Mouse (Mus musculus): ENCODE measurements at regions not wholly inside any gene's neighbourhood (a gene's known extent, or its start where the extent isn't known, plus 50 kb on each side); places are given as distances from the start of the nearest gene placed in this dataset.

DNA sequence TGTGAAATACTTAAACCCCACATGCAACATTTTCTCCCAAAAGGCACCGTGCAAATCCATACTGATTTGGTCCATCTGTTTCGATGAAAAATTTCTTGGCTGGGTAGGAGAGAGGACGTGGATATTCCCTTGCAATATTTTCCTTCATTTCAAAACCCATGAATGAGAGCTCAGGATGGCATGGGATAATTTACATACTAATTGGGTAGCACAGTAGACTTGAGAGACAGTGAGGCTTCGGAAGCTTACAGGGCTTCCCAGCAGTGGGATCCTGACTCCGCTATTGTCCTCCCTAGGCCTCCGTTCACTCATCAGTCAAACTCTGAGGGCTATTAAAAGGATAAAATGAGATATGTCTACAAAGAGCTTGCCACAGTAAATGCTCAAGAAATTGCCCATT lies 59.8 kb downstream of the Sox3 start:
- no peaks in the 10 kb centered on the region for H3K4me1 ChIP-seq (replicated peaks; ENCODE audit: control insufficient read depth, insufficient read depth, low read length)
- H3K27me3 ChIP-seq (ENCODE audit: control insufficient read depth, insufficient read depth, low read depth, low read length): no peaks in the 10 kb centered on the region
- WGBS: 83% methylated on average over 6 of the region's 6 CpGs
- no peak overlapping the region for H3K4me3 ChIP-seq (ENCODE audit: low read length)
- H3K4me2 ChIP-seq (ENCODE audit: low read depth, low read length): no peak overlapping the region
- no peaks in the 10 kb centered on the region for H3K9me3 ChIP-seq (ENCODE audit: control insufficient read depth, low read length)
- H3K9ac ChIP-seq (ENCODE audit: low read length): no peak overlapping the region
- H3K36me3 ChIP-seq (ENCODE audit: control insufficient read depth, insufficient read depth, low read length): no peaks in the 10 kb centered on the region
- no peak overlapping the region for H3K27ac ChIP-seq (ENCODE audit: low read length)
- ATAC-seq (ENCODE audit: low read depth): no peak

DNA sequence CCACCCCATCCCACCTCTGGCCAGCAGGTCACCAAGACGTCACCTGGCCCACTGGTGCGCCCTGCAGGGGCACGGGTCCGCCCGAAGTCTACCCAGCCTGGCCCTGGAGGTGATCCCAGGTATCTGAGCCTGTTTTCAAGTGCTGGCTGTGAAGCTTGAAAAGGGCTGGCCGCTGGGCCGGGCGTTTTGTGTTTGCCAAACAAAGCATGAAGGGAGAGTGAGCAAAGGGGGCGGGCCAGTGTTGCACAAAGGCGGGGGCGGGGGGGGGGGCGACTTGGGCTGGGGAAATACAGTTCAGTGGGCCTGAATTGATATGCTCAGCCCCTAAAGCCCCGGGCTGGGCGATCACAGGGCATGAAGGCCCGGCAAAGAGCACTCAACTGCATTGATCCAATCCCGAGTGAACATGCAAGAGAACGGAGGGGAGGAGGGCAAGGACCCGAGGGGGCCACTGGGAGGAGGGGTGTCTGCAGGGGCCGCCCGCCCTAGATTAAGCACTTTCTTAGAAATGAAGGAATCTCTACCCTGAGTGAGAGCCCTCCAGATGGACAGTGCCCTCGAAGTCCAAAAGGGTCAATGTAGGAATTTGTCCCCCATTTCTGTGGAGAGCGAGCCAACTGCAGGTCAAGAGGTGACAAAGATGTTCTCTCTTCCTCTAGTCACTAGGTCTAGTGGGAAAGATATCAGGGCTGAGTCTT lies 61.8 kb downstream of the Sox3 start:
- ATAC-seq (ENCODE audit: low read depth): no peak
- no peak overlapping the region for H3K4me2 ChIP-seq (ENCODE audit: low read depth, low read length)
- no peaks in the 10 kb centered on the region for H3K9me3 ChIP-seq (ENCODE audit: control insufficient read depth, low read length)
- no peak overlapping the region for H3K9ac ChIP-seq (ENCODE audit: low read length)
- no peak overlapping the region for H3K27ac ChIP-seq (ENCODE audit: low read length)
- H3K27me3 ChIP-seq (ENCODE audit: control insufficient read depth, insufficient read depth, low read depth, low read length): no peaks in the 10 kb centered on the region
- no peaks in the 10 kb centered on the region for H3K36me3 ChIP-seq (ENCODE audit: control insufficient read depth, insufficient read depth, low read length)
- no peaks in the 10 kb centered on the region for H3K4me1 ChIP-seq (replicated peaks; ENCODE audit: control insufficient read depth, insufficient read depth, low read length)
- WGBS: 42% methylated on average over 18 of the region's 22 CpGs
- no peak overlapping the region for H3K4me3 ChIP-seq (ENCODE audit: low read length)

DNA sequence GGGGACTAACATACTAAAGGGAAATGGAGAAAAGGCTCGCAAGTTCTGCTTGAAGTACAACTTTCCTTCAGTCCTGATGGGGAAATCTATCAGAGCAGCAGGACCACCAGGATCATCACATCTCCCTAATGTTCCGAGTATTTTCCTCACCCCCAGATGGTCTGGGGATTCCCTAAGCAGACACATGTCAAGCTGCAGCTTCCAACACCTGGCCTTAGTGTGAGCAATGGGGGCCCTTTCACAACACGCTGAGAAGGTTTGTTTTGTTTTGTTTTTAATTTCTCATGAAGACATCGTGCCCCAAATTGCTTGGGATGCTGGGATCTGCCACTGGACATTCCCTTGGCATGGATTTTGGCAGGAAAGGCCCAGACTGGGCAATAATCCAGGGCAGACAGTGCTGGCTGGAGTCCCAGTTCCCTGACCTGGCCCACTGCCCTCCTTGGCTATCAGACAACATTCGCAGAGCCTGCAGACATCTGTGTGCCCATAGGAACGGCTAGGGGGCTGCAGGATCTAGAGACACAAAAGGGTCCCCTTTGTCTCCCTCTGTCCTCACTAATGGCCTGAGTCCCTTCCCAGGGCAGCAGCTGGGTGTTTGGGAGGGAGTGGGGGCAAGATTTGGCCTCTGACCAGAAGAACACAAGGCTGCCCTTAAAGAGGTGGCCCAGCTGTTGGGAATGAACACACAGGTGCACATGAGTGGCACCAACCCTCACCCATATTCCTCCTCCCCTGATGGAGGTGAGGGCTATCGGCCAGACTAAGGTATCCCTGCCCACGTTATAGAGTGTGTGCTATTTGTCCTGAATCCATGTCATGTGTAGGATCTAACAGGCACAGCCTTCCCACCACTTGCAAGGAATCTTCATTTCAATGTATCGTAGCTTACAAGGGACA lies 67.8 kb downstream of the Sox3 start:
- Histone ChIP-seq H3K27ac (ENCODE audit: low read length) (no peak overlapping the region), H3K9ac (ENCODE audit: low read length) (no peak overlapping the region), H3K4me1 (replicated peaks; ENCODE audit: control insufficient read depth, insufficient read depth, low read length) (no peaks in the 10 kb centered on the region), H3K9me3 (ENCODE audit: control insufficient read depth, low read length) (no peaks in the 10 kb centered on the region), H3K4me3 (ENCODE audit: low read length) (no peak overlapping the region), H3K36me3 (ENCODE audit: control insufficient read depth, insufficient read depth, low read length) (no peaks in the 10 kb centered on the region), H3K27me3 (ENCODE audit: control insufficient read depth, insufficient read depth, low read depth, low read length) (no peaks in the 10 kb centered on the region), H3K4me2 (ENCODE audit: low read depth, low read length) (no peak overlapping the region)
- ATAC-seq (ENCODE audit: low read depth): peak; percentile 26; the same call in 1 of the 2 replicates
- 49% methylated on average over 9 of the region's 9 CpGs for WGBS

DNA sequence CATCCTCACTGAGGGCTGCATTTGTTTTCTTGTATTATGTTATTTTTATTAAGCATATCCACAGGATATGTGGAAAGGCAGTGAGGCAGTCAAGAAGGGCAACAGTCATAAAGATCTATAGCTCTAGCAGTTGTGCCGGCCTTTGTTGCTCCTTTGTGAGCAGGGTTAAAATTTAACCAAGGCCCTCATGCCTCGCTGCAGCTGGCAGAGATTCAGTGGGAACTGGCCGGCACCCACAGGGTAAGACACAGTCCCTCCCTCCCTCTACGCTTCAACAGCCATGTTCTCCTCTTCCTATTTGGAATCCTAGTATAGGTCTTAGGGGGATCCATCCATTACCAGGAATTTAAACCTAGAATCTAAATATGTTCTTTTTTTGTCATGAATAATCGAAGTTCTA lies 94.7 kb downstream of the Sox3 start:
- Histone ChIP-seq H3K4me1 (replicated peaks; ENCODE audit: control insufficient read depth, insufficient read depth, low read length) (no peaks in the 10 kb centered on the region), H3K36me3 (ENCODE audit: control insufficient read depth, insufficient read depth, low read length) (no peaks in the 10 kb centered on the region), H3K9me3 (ENCODE audit: control insufficient read depth, low read length) (no peaks in the 10 kb centered on the region), H3K9ac (ENCODE audit: low read length) (no peak overlapping the region), H3K4me3 (ENCODE audit: low read length) (no peak overlapping the region), H3K27me3 (ENCODE audit: control insufficient read depth, insufficient read depth, low read depth, low read length) (no peaks in the 10 kb centered on the region), H3K4me2 (ENCODE audit: low read depth, low read length) (no peak overlapping the region), H3K27ac (ENCODE audit: low read length) (no peak overlapping the region)
- ATAC-seq (ENCODE audit: low read depth): no peak
- WGBS: 61% methylated on average over 5 of the region's 5 CpGs

DNA sequence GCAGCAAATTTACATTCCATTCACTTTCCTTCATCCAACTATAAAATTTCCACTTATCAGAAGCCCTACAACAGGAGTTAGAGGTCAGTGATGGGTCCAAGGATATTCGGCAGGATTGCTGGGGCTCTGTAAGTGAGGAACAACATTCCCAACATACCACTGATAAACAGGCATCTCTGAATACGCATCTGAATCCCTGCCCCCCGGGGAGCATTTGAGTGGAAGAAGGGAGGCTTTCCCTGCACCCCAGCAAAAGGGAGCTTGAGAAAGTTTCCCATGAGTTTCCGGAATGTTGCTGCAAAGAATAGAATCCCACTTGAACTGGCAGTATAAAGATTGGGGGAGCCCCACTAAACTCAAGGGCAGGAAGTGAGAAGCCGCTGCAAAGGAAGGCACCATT lies 112.5 kb downstream of the Sox3 start:
- Histone ChIP-seq H3K4me2 (ENCODE audit: low read depth, low read length) (no peak overlapping the region), H3K4me3 (ENCODE audit: low read length) (no peak overlapping the region), H3K4me1 (replicated peaks; ENCODE audit: control insufficient read depth, insufficient read depth, low read length) (no peaks in the 10 kb centered on the region), H3K27ac (ENCODE audit: low read length) (no peak overlapping the region), H3K36me3 (ENCODE audit: control insufficient read depth, insufficient read depth, low read length) (no peaks in the 10 kb centered on the region), H3K9ac (ENCODE audit: low read length) (no peak overlapping the region), H3K9me3 (ENCODE audit: control insufficient read depth, low read length) (no peaks in the 10 kb centered on the region), H3K27me3 (ENCODE audit: control insufficient read depth, insufficient read depth, low read depth, low read length) (no peaks in the 10 kb centered on the region)
- WGBS: 27% methylated on average over 5 of the region's 5 CpGs
- no peak for ATAC-seq (ENCODE audit: low read depth)

DNA sequence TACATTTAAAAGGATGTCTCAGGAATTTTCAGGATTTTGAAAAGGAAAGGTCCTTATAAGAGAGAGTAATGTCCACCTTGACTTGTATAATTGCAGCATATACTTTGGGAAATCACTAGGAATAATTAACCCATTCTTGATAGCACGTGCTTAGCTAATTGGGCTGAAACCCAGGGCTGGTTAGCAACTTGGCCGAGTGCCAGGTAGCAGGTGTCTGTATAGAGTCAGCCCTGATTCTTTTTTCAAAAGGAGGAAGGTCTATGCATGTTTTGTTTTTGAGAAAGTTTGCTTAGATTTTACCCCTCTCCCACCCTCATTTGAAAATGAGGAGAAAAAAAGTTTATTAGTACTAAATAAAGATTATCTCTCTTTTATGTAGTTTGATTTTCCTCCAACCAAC lies 113.1 kb downstream of the Sox3 start:
- WGBS: 47% methylated on average over 2 of the region's 2 CpGs
- Histone ChIP-seq H3K9me3 (ENCODE audit: control insufficient read depth, low read length) (no peaks in the 10 kb centered on the region), H3K27ac (ENCODE audit: low read length) (no peak overlapping the region), H3K4me1 (replicated peaks; ENCODE audit: control insufficient read depth, insufficient read depth, low read length) (no peaks in the 10 kb centered on the region), H3K4me3 (ENCODE audit: low read length) (no peak overlapping the region), H3K4me2 (ENCODE audit: low read depth, low read length) (no peak overlapping the region), H3K9ac (ENCODE audit: low read length) (no peak overlapping the region), H3K36me3 (ENCODE audit: control insufficient read depth, insufficient read depth, low read length) (no peaks in the 10 kb centered on the region), H3K27me3 (ENCODE audit: control insufficient read depth, insufficient read depth, low read depth, low read length) (no peaks in the 10 kb centered on the region)
- ATAC-seq (ENCODE audit: low read depth): no peak

DNA sequence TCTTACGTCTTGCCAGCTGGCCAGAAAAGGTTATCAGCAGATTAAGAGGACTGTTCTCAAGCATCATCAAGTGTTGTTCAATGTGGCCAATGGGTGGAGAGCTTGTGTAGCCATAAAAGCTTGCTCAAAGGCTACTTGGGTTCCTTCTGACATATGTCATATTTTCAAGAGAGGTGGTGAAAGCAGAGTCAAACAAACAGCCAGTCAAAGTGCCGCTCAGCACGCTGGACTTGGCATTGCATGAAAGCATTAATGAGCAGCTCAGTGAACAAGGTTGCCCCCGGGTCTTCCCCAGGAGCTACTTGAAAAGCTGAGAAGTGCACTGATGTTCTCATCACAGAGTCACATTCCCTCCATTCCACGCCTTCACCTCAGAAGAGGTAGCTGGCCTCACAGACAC lies 119.6 kb downstream of the Sox3 start:
- Histone ChIP-seq H3K4me1 (replicated peaks; ENCODE audit: control insufficient read depth, insufficient read depth, low read length) (no peaks in the 10 kb centered on the region), H3K36me3 (ENCODE audit: control insufficient read depth, insufficient read depth, low read length) (no peaks in the 10 kb centered on the region), H3K9ac (ENCODE audit: low read length) (no peak overlapping the region), H3K4me2 (ENCODE audit: low read depth, low read length) (no peak overlapping the region), H3K9me3 (ENCODE audit: control insufficient read depth, low read length) (no peaks in the 10 kb centered on the region), H3K27ac (ENCODE audit: low read length) (no peak overlapping the region), H3K4me3 (ENCODE audit: low read length) (no peak overlapping the region), H3K27me3 (ENCODE audit: control insufficient read depth, insufficient read depth, low read depth, low read length) (no peaks in the 10 kb centered on the region)
- no peak for ATAC-seq (ENCODE audit: low read depth)
- WGBS: 33% methylated on average over 5 of the region's 5 CpGs

DNA sequence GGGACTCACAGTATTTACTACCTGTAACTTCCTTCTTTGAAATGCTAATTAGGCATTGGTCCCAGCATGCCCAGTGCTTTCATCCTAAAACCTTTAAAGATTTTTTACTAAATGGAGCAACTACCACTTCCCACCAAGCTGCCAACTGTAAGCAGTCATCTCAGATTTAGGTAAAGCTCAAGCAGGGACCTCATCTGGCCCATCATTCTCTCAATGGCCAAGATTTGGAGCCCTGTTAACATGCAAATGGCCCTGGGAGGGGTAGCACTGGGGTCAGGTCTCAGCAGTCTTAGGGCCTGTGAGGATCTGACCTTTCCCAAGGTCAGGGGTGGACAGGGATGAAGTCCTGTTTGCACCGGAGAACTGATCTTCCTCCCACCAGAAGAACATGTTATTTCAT lies 120.8 kb downstream of the Sox3 start:
- H3K27ac ChIP-seq (ENCODE audit: low read length): no peak overlapping the region
- no peaks in the 10 kb centered on the region for H3K27me3 ChIP-seq (ENCODE audit: control insufficient read depth, insufficient read depth, low read depth, low read length)
- whole genome bisulfite sequencing: 50% methylated on average over 1 of the region's 1 CpGs
- H3K9me3 ChIP-seq (ENCODE audit: control insufficient read depth, low read length): no peaks in the 10 kb centered on the region
- no peak for ATAC-seq (ENCODE audit: low read depth)
- H3K9ac ChIP-seq (ENCODE audit: low read length): no peak overlapping the region
- H3K4me3 ChIP-seq (ENCODE audit: low read length): no peak overlapping the region
- no peaks in the 10 kb centered on the region for H3K4me1 ChIP-seq (replicated peaks; ENCODE audit: control insufficient read depth, insufficient read depth, low read length)
- no peaks in the 10 kb centered on the region for H3K36me3 ChIP-seq (ENCODE audit: control insufficient read depth, insufficient read depth, low read length)
- H3K4me2 ChIP-seq (ENCODE audit: low read depth, low read length): no peak overlapping the region

DNA sequence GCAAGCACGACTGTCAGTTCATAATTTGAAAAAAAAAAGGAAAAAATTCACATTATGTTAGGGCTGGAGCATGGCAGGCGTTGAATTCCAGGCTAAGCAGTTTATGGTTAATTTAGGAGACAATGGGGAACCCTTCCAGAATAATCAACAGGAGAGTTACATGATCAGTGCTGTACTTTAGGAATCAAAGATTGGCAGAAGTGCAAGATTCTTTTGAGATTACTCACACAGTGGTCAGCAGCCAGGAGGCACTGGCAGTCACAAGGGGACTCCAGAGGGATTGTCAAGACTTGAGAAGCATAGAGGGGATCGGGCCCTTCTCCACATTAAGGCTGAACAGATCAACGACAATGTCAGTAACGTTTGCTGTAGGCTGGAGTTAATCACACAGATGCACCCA lies 142.8 kb downstream of the Sox3 start:
- H3K36me3 ChIP-seq (ENCODE audit: control insufficient read depth, insufficient read depth, low read length): no peaks in the 10 kb centered on the region
- H3K9me3 ChIP-seq (ENCODE audit: control insufficient read depth, low read length): no peaks in the 10 kb centered on the region
- H3K27me3 ChIP-seq (ENCODE audit: control insufficient read depth, insufficient read depth, low read depth, low read length): no peaks in the 10 kb centered on the region
- no peak overlapping the region for H3K4me3 ChIP-seq (ENCODE audit: low read length)
- no peak overlapping the region for H3K4me2 ChIP-seq (ENCODE audit: low read depth, low read length)
- ATAC-seq (ENCODE audit: low read depth): no peak
- H3K27ac ChIP-seq (ENCODE audit: low read length): no peak overlapping the region
- no peak overlapping the region for H3K9ac ChIP-seq (ENCODE audit: low read length)
- WGBS: 57% methylated on average over 5 of the region's 5 CpGs
- no peaks in the 10 kb centered on the region for H3K4me1 ChIP-seq (replicated peaks; ENCODE audit: control insufficient read depth, insufficient read depth, low read length)

Data from lung, embryonic 16.5 days (tissue).